Mouse (Mus musculus) C2C12 (cell line): Measurements from ENCODE around the gene H2-K1. TPM values are rescaled to one million over a fixed set of nuclear protein-coding genes. Genes with fewer than 3 reads are reported as not detected.
A peak's percentile ranks its signal among the peaks of the same experiment; 100 is the strongest.
"Not testable (repeated sequence)": the region's sequence is repeated elsewhere in the genome, so short reads cannot be mapped to it uniquely, and the experiment has no call there.

Experiments
- H3K27me3 ChIP-seq: one replicate; pipeline ENCODE4 v1.6.1; 2011; ENCODE audit not compliant: control insufficient read depth, insufficient read depth, insufficient read length
- H3K36me3 ChIP-seq: one replicate; pipeline ENCODE4 v1.6.1; 2011; ENCODE audit not compliant: control insufficient read depth, insufficient read depth
- H3K4me3 ChIP-seq: one replicate; pipeline ENCODE4 v1.5.1; 2011; ENCODE audit warnings: mild to moderate bottlenecking, control low read depth; ENCODE audit not compliant: poor library complexity, insufficient read depth, severe bottlenecking
- H3K79me2 ChIP-seq: one replicate; pipeline ENCODE4 v1.6.1; 2011; ENCODE audit not compliant: control insufficient read depth, insufficient read depth
- H3K79me3 ChIP-seq: one replicate; pipeline ENCODE4 v1.6.1; 2011; ENCODE audit warnings: low read depth, control low read depth
- H3ac ChIP-seq: one replicate; pipeline ENCODE3; 2011; ENCODE audit warnings: low read depth; ENCODE audit not compliant: control insufficient read depth, insufficient read length
- CEBPB ChIP-seq: IDR thresholded peaks from one replicate; pipeline ENCODE4 v1.6.1; 2011; ENCODE audit warnings: low read depth, mild to moderate bottlenecking, control low read depth, moderate library complexity
- CTCF ChIP-seq: IDR thresholded peaks from one replicate; pipeline ENCODE4 v1.5.1; 2011; ENCODE audit not compliant: control insufficient read depth, insufficient read depth, insufficient read length
- FOSL1 ChIP-seq: IDR thresholded peaks from one replicate; pipeline ENCODE4 v1.8.0; 2011; ENCODE audit warnings: mild to moderate bottlenecking, low read length; ENCODE audit not compliant: poor library complexity, insufficient read depth, severe bottlenecking
- MAX ChIP-seq: IDR thresholded peaks from one replicate; pipeline ENCODE4 v1.6.1; 2011; ENCODE audit warnings: mild to moderate bottlenecking, control low read depth
- MYOD1 ChIP-seq: IDR thresholded peaks from one replicate; pipeline ENCODE4 v1.6.1; 2011; ENCODE audit warnings: low read depth; ENCODE audit not compliant: control insufficient read depth, insufficient read length
- MYOG ChIP-seq: IDR thresholded peaks from one replicate; pipeline ENCODE4 v1.6.1; 2011; ENCODE audit not compliant: control insufficient read depth, insufficient read length; ENCODE audit errors: extremely low read depth
- USF1 ChIP-seq: IDR thresholded peaks from one replicate; pipeline ENCODE4 v1.6.1; 2011; ENCODE audit warnings: low read depth, mild to moderate bottlenecking, control low read depth, moderate library complexity
- polyA plus RNA-seq: library from polyadenylated mRNA; unstranded; fragments of >200 nt; fragmentation: generic; extraction: Trizol; gene quantifications from one replicate; pipeline ENCODE4 v1.2.1, GENCODE M21; 2012; ENCODE audit warnings: missing spikeins

The H2-K1 gene
- polyA plus RNA-seq, 1 experiment: 19.0 TPM

DNA sequence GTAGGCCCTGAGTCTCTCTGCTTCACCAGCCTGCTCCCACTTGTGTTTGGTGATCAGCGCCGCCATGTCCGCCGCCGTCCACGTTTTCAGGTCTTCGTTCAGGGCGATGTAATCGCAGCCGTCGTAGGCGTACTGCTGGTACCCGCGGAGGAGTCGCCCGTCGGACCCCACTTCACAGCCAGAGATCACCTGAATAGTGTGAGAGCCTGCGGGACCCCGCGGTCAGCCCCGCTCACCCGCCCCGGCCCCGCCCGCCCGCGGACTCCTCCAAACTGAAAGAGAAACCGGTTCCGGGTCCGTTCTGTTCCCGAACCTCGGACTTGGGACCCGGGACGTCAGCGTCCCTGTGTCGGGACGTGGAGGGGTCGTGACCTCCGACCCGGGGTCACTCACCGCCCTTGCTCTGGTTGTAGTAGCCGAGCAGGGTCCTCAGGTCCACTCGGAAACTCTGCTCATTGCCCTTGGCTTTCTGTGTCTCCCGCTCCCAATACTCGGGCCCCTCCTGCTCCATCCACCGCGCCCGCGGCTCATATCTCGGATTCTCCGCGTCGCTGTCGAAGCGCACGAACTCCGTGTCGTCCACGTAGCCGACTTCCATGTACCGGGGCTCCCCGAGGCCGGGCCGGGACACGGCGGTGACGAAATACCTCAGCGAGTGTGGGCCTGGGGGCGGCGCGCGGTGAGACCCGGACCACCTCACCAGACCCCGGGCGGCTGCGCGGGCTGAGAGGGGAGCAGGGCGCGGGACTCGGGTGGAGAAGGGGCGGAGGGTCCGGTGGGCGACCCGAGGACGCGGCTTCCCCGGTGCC, 602 bp downstream of the H2-K1 start:
- Histone ChIP-seq H3K79me2 (no peaks in the 10 kb centered on the region), H3K4me3 (no peak overlapping the region), H3K79me3 (no peaks in the 10 kb centered on the region), H3K27me3 (no peaks in the 10 kb centered on the region), H3K36me3 (no peaks in the 10 kb centered on the region), H3ac (peak overlapping the region; percentile 30)
- TF ChIP-seq MYOG (no peak), MAX (no peak), CTCF (no peak), MYOD1 (no peak), USF1 (no peak), CEBPB (no peak), FOSL1 (no peak)

DNA sequence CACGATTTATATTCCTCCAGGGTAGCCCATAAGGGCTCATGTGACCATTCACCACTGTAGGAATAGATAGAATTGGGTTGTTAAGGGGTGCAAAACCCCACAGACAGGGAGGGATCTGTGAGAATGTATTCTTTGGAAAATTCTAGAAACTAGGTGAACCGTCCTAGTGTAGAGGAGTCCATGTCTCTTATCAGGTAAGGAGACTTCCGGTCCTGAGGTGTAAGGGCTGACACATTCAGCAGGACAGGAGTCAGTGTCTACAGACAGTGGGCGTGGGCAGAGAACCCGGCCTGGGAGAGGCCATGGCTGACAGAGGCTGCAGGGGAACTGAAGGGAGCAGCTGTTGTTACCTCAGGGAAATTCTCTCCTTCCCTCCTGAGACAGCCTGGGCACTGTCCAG, 1.4 kb downstream of the H2-K1 start:
- H3K79me2 ChIP-seq, H3K4me3 ChIP-seq, H3K27me3 ChIP-seq, H3K36me3 ChIP-seq, H3K79me3 ChIP-seq, H3ac ChIP-seq: not testable (repeated sequence)

GRCm38 (mm10) chr17:33997025-33997424, 3.1 kb downstream of the H2-K1 start:
- not testable (repeated sequence) for H3K79me2 ChIP-seq, H3K79me3 ChIP-seq, H3K27me3 ChIP-seq, H3ac ChIP-seq, H3K4me3 ChIP-seq, H3K36me3 ChIP-seq

GRCm38 (mm10) chr17:33995651-33996050, 4.5 kb downstream of the H2-K1 start:
- H3K36me3 ChIP-seq: no peaks in the 10 kb centered on the region
- H3K79me3 ChIP-seq: no peaks in the 10 kb centered on the region
- TF ChIP-seq MYOG: no peak
- no peak for TF ChIP-seq USF1
- no peak for TF ChIP-seq FOSL1
- no peak for TF ChIP-seq CTCF
- no peak for TF ChIP-seq MYOD1
- TF ChIP-seq MAX: no peak
- no peak overlapping the region for H3K4me3 ChIP-seq
- H3K79me2 ChIP-seq: no peaks in the 10 kb centered on the region
- H3K27me3 ChIP-seq: no peaks in the 10 kb centered on the region
- H3ac ChIP-seq: no peak overlapping the region

GRCm38 (mm10) chr17:33994959-33995358, 5.2 kb downstream of the H2-K1 start:
- Histone ChIP-seq H3K79me3 (no peaks in the 10 kb centered on the region), H3K27me3 (no peaks in the 10 kb centered on the region), H3K4me3 (no peak overlapping the region), H3K79me2 (no peaks in the 10 kb centered on the region), H3ac (no peak overlapping the region), H3K36me3 (no peaks in the 10 kb centered on the region)
- TF ChIP-seq MYOD1 (no peak), MYOG (no peak), USF1 (no peak), CTCF (no peak), FOSL1 (no peak), CEBPB (no peak), MAX (no peak)

- Histone ChIP-seq H3K36me3 (no peaks in the 10 kb centered on the region), H3K27me3 (peaks cover 7% of the 10 kb centered on the region), H3K79me3 (no peaks in the 10 kb centered on the region), H3K79me2 (no peaks in the 10 kb centered on the region), H3K4me3 (no peak overlapping the region), H3ac (no peak overlapping the region)
- TF ChIP-seq MAX: no peak
- TF ChIP-seq CEBPB: no peak
- peak; percentile 92 for TF ChIP-seq USF1
Measured at GRCm38 (mm10) chr17:33991788-33992664, 8.1 kb downstream of the H2-K1 start.

DNA sequence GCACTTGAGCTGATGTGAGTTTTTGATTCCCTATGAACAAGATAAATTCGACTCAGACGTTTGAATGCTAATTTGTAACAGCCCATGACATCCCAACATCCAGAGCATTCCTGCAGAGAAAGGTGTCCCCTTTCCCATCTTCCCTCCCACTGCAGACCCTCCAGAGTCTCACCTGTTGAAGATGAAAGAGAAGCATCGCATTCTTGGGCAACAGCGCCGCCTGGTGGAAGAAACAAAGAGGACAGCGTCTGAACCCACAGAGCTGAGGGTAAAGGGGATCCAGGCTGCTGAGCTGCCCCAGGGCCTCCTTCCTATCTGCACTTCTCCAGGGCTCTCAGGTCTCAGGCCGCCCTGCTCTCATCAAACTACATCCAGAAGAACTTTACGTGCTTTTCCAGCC, 18.0 kb downstream of the H2-K1 start:
- not testable (repeated sequence) for H3K79me2 ChIP-seq, H3K79me3 ChIP-seq, H3K4me3 ChIP-seq, H3ac ChIP-seq, H3K36me3 ChIP-seq
- peaks cover 17% of the 10 kb centered on the region for H3K27me3 ChIP-seq

GRCm38 (mm10) chr17:33981192-33981909, 18.8 kb downstream of the H2-K1 start:
- not testable (repeated sequence) for H3ac ChIP-seq, H3K79me2 ChIP-seq, H3K79me3 ChIP-seq, H3K4me3 ChIP-seq, H3K36me3 ChIP-seq
- H3K27me3 ChIP-seq: peaks cover 17% of the 10 kb centered on the region
